21 mouse cellular contexts compared by ENCODE assay signal in the genomic region with DNA sequence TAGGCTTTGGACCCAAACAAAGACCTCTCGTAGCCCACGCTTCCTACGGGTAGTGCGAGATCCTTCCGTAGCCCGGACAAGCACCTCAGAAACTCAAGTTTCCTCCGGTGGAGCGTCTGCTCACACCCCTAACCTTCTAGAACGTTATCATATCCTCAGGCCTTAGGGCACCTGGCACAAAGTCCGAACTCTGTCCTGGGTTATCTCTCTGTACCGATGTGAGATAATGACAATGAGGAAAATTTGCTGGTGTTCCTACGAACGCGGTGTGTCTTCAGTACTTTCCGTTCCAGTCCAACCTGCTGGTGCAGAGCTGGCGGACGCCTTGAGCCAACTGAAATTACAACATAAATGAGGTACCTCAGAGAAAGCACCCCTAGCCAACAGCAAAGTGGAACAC. TPM values are rescaled to one million over a fixed set of nuclear protein-coding genes. Genes with fewer than 3 reads are reported as not detected.
DNase-seq lines count a peak whose midpoint lies in the region; ATAC-seq and TF ChIP-seq lines count a peak whose summit lies in the region.
"Had no signal": no experiment of that assay in that cellular context is flagged by ENCODE, and none has a peak within 500 bp of the region (broad histone marks: within the 10 kb centered on the region; RNA-seq: fewer than 3 reads in every experiment).

No protein-coding gene starts in this region.

- H3K4me2 ChIP-seq in intestine, embryonic 15.5 days (replicated peaks), result no peak overlapping the region
- no peak overlapping the region for H3K4me2 ChIP-seq in intestine, postnatal 0 days (replicated peaks; ENCODE audit: low read depth)
- H3K4me2 ChIP-seq in stomach, postnatal 0 days (replicated peaks; ENCODE audit: low read depth), result no peak overlapping the region
- H3K4me2 ChIP-seq: embryonic facial prominence, embryonic 12.5 days; forebrain, embryonic 12.5 days had no signal

- H3K36me3 ChIP-seq in intestine, embryonic 15.5 days, result no peaks in the 10 kb centered on the region
- no peaks in the 10 kb centered on the region for H3K36me3 ChIP-seq in intestine, postnatal 0 days (ENCODE audit: control insufficient read depth, insufficient read depth)
- H3K36me3 ChIP-seq in small intestine, adult 2 months (ENCODE audit: control insufficient read depth, insufficient read depth, low read length), result no peaks in the 10 kb centered on the region
- H3K36me3 ChIP-seq in stomach, postnatal 0 days (ENCODE audit: control insufficient read depth, insufficient read depth, low read length), result no peaks in the 10 kb centered on the region
- H3K36me3 ChIP-seq: embryonic facial prominence, embryonic 10.5 days; embryonic facial prominence, embryonic 12.5 days; forebrain, embryonic 10.5 days; forebrain, embryonic 12.5 days had no signal

- peak; percentile 75 for ATAC-seq in intestine, embryonic 15.5 days
- peak; percentile 70 for ATAC-seq in intestine, postnatal 0 days
- ATAC-seq in stomach, postnatal 0 days (ENCODE audit: low FRiP score, low TSS enrichment), result no peak
- ATAC-seq: forebrain, embryonic 14.5 days; forebrain, embryonic 16.5 days had no signal

- no peak for TF ChIP-seq CTCF in intestine, postnatal 0 days (IDR thresholded peaks at IDR 0.05; ENCODE audit: low read depth)
- TF ChIP-seq CTCF in small intestine, adult 2 months (IDR thresholded peaks at IDR 0.05; ENCODE audit: extremely low read depth, insufficient read length, insufficient replicate concordance, low read depth, low read length), result no peak
- no peak for TF ChIP-seq CTCF in stomach, postnatal 0 days (IDR thresholded peaks at IDR 0.05; ENCODE audit: low read depth)

- H3K4me1 ChIP-seq in intestine, embryonic 15.5 days (replicated peaks), result peaks cover 12% of the 10 kb centered on the region; the same call in 1 of the 2 replicates
- peaks cover 8% of the 10 kb centered on the region for H3K4me1 ChIP-seq in intestine, postnatal 0 days (replicated peaks; ENCODE audit: control insufficient read depth, insufficient read depth, low read length)
- H3K4me1 ChIP-seq in small intestine, adult 2 months (ENCODE audit: control insufficient read depth, insufficient read depth, insufficient read length, low read length), result peaks cover 30% of the 10 kb centered on the region
- no peaks in the 10 kb centered on the region for H3K4me1 ChIP-seq in stomach, postnatal 0 days (replicated peaks; ENCODE audit: control insufficient read depth, insufficient read depth)
- H3K4me1 ChIP-seq: embryonic facial prominence, embryonic 12.5 days had no signal

- DNase-seq in stomach, postnatal 0 days (ENCODE audit: low spot score), result no peak
- no peak for DNase-seq in thymus, postnatal 36 days
- DNase-seq in embryo, embryonic 10.5 days (ENCODE audit: low spot score), result no peak
- DNase-seq: adrenal gland, adult 2 months; adrenal gland, postnatal 10 days; adrenal gland, postnatal 25 days; cerebellum, adult 11 months; cerebellum, adult 18-20 months; cerebellum, adult 8-10 months; cerebellum, adult 9-11 months; cerebellum, postnatal 14 days; cerebellum, postnatal 36 days had no signal

- no peak overlapping the region for H3K4me3 ChIP-seq in intestine, embryonic 15.5 days (replicated peaks)
- H3K4me3 ChIP-seq in intestine, postnatal 0 days (ENCODE audit: low read depth, low read length), result no peak overlapping the region
- H3K4me3 ChIP-seq in small intestine, adult 2 months (ENCODE audit: low read depth, low read length), result no peak overlapping the region
- no peak overlapping the region for H3K4me3 ChIP-seq in stomach, postnatal 0 days (ENCODE audit: low read depth, low read length)
- H3K4me3 ChIP-seq: embryonic facial prominence, embryonic 10.5 days; embryonic facial prominence, embryonic 12.5 days; forebrain, embryonic 10.5 days; forebrain, embryonic 12.5 days had no signal

- H3K9ac ChIP-seq in intestine, embryonic 15.5 days, result no peak overlapping the region
- H3K9ac ChIP-seq in intestine, postnatal 0 days (ENCODE audit: low read depth, low read length), result 0 out of 2 replicates have a peak overlapping the region, but pooled peaks have one; percentile 34
- H3K9ac ChIP-seq in stomach, postnatal 0 days (ENCODE audit: low read length), result no peak overlapping the region
- H3K9ac ChIP-seq: embryonic facial prominence, embryonic 12.5 days; forebrain, embryonic 12.5 days had no signal

- H3K27ac ChIP-seq in intestine, embryonic 15.5 days, result no peak overlapping the region
- H3K27ac ChIP-seq in intestine, postnatal 0 days (ENCODE audit: low read depth, low read length), result peak overlapping the region; percentile 35; the same call in 1 of the 2 replicates
- H3K27ac ChIP-seq in small intestine, adult 2 months (ENCODE audit: insufficient read depth, low read depth, low read length), result peak overlapping the region; percentile 79
- H3K27ac ChIP-seq in stomach, postnatal 0 days (replicated peaks), result no peak overlapping the region
- H3K27ac ChIP-seq: embryonic facial prominence, embryonic 10.5 days; embryonic facial prominence, embryonic 12.5 days; forebrain, embryonic 12.5 days had no signal

- no peaks in the 10 kb centered on the region for H3K27me3 ChIP-seq in intestine, embryonic 15.5 days (replicated peaks)
- no peaks in the 10 kb centered on the region for H3K27me3 ChIP-seq in intestine, postnatal 0 days (replicated peaks; ENCODE audit: control insufficient read depth, insufficient read depth, low read length)
- H3K27me3 ChIP-seq in small intestine, adult 2 months (ENCODE audit: control insufficient read depth, insufficient read depth, low read length), result no peaks in the 10 kb centered on the region
- no peaks in the 10 kb centered on the region for H3K27me3 ChIP-seq in stomach, postnatal 0 days (ENCODE audit: control insufficient read depth, insufficient read depth, low read length)
- H3K27me3 ChIP-seq: embryonic facial prominence, embryonic 12.5 days had no signal

- WGBS in intestine, embryonic 15.5 days, result 75% methylated on average over 17 of the region's 17 CpGs
- WGBS in intestine, postnatal 0 days, result 56% methylated on average over 17 of the region's 17 CpGs
- 46% methylated on average over 17 of the region's 17 CpGs for WGBS in small intestine, adult 2 months
- WGBS in stomach, postnatal 0 days, result 84% methylated on average over 17 of the region's 17 CpGs

- TF ChIP-seq EP300 in stomach, postnatal 0 days (optimal IDR thresholded peaks at IDR 0.05), result no peak

- no peak for TF ChIP-seq POLR2A in small intestine, adult 2 months (IDR thresholded peaks at IDR 0.05; ENCODE audit: low read depth, low read length)

- no peaks in the 10 kb centered on the region for H3K9me3 ChIP-seq in intestine, embryonic 15.5 days
- H3K9me3 ChIP-seq in intestine, postnatal 0 days (ENCODE audit: control insufficient read depth), result no peaks in the 10 kb centered on the region
- no peaks in the 10 kb centered on the region for H3K9me3 ChIP-seq in stomach, postnatal 0 days (ENCODE audit: control insufficient read depth, low read length)
- H3K9me3 ChIP-seq: embryonic facial prominence, embryonic 10.5 days; embryonic facial prominence, embryonic 12.5 days; forebrain, embryonic 10.5 days; forebrain, embryonic 12.5 days had no signal

RNA-seq across cellular contexts. Expression of gene A530016L24Rik, which starts 23.3 kb away (rescaled TPM):
- polyA plus RNA-seq in intestine, embryonic 15.5 days (2015; fragmentation: Nextera tagmentation; extraction: Ambion mirVana), result 0.30 and 0.36 TPM in 2 replicates
- polyA plus RNA-seq in intestine, postnatal 0 days (2015; fragmentation: Nextera tagmentation; extraction: Ambion mirVana), result 0.07 and 0.22 TPM in 2 replicates
- polyA plus RNA-seq in small intestine, adult 2 months (2012; rRNA removed), result 0.06 and 0.75 TPM in 2 replicates
- polyA plus RNA-seq in stomach, postnatal 0 days (2015; fragmentation: Nextera tagmentation; extraction: Ambion mirVana), result not detected in 2 replicates
- polyA plus RNA-seq: embryonic facial prominence, embryonic 10.5 days; embryonic facial prominence, embryonic 12.5 days; forebrain, embryonic 10.5 days; forebrain, embryonic 12.5 days had no signal

RNA-seq across cellular contexts. Expression of gene Tmem179, which starts 50.6 kb away (rescaled TPM):
- polyA plus RNA-seq in intestine, embryonic 15.5 days (2015; fragmentation: Nextera tagmentation; extraction: Ambion mirVana), result 2.4 and 3.2 TPM in 2 replicates
- polyA plus RNA-seq in intestine, postnatal 0 days (2015; fragmentation: Nextera tagmentation; extraction: Ambion mirVana), result 1.8 and 1.9 TPM in 2 replicates
- polyA plus RNA-seq in small intestine, adult 2 months (2012; rRNA removed), result 0.53 and 0.91 TPM in 2 replicates
- polyA plus RNA-seq in stomach, postnatal 0 days (2015; fragmentation: Nextera tagmentation; extraction: Ambion mirVana), result 1.5 and 1.7 TPM in 2 replicates

Comparison
In these comparisons a context has a peak if more than half of its experiments do, and no peak if none do; other contexts are left out.
1. H3K27ac ChIP-seq: peak in intestine, postnatal 0 days (single experiment) and small intestine, adult 2 months (single experiment); none in intestine, embryonic 15.5 days (single experiment) and stomach, postnatal 0 days (single experiment).